Mouse (Mus musculus): Measurements from ENCODE around the gene Mylk4. TPM values are rescaled to one million over a fixed set of nuclear protein-coding genes. Genes with fewer than 3 reads are reported as not detected.

Gene Mylk4
- polyA plus RNA-seq, 1 experiment from 2014 or later: 1.7 TPM

GRCm38 (mm10) chr13:32717709-32718108 is 66.0 kb downstream of the Mylk4 start:
- ATAC-seq (replicated peaks; ENCODE audit: extremely low read depth, insufficient read depth, low FRiP score): no peak
- Histone ChIP-seq H3K4me2 (ENCODE audit: low read depth, low read length) (no peak overlapping the region), H3K27ac (ENCODE audit: low read length) (no peak overlapping the region), H3K9ac (ENCODE audit: low read length) (no peak overlapping the region), H3K4me1 (ENCODE audit: control insufficient read depth, insufficient read depth, low read length) (no peaks in the 10 kb centered on the region), H3K4me3 (ENCODE audit: low read length) (no peak overlapping the region), H3K36me3 (ENCODE audit: control insufficient read depth, insufficient read depth) (no peaks in the 10 kb centered on the region), H3K27me3 (ENCODE audit: control insufficient read depth, insufficient read depth, low read length) (no peaks in the 10 kb centered on the region), H3K9me3 (replicated peaks; ENCODE audit: control insufficient read depth, low read length) (no peaks in the 10 kb centered on the region)
- 81% methylated on average over 5 of the region's 5 CpGs for WGBS

- 81% methylated on average over 3 of the region's 3 CpGs for WGBS
- H3K4me2 ChIP-seq (ENCODE audit: low read depth, low read length): no peak overlapping the region
- H3K4me1 ChIP-seq (ENCODE audit: control insufficient read depth, insufficient read depth, low read length): no peaks in the 10 kb centered on the region
- no peak for ATAC-seq (replicated peaks; ENCODE audit: extremely low read depth, insufficient read depth, low FRiP score)
- no peak overlapping the region for H3K27ac ChIP-seq (ENCODE audit: low read length)
- no peaks in the 10 kb centered on the region for H3K9me3 ChIP-seq (replicated peaks; ENCODE audit: control insufficient read depth, low read length)
- H3K4me3 ChIP-seq (ENCODE audit: low read length): no peak overlapping the region
- H3K27me3 ChIP-seq (ENCODE audit: control insufficient read depth, insufficient read depth, low read length): no peaks in the 10 kb centered on the region
- no peaks in the 10 kb centered on the region for H3K36me3 ChIP-seq (ENCODE audit: control insufficient read depth, insufficient read depth)
- H3K9ac ChIP-seq (ENCODE audit: low read length): no peak overlapping the region
Measured at GRCm38 (mm10) chr13:32712568-32712967, 71.2 kb downstream of the Mylk4 start.

- Histone ChIP-seq H3K9ac (ENCODE audit: low read length) (no peak overlapping the region), H3K4me2 (ENCODE audit: low read depth, low read length) (no peak overlapping the region), H3K36me3 (ENCODE audit: control insufficient read depth, insufficient read depth) (no peaks in the 10 kb centered on the region), H3K27me3 (ENCODE audit: control insufficient read depth, insufficient read depth, low read length) (no peaks in the 10 kb centered on the region), H3K27ac (ENCODE audit: low read length) (no peak overlapping the region), H3K9me3 (replicated peaks; ENCODE audit: control insufficient read depth, low read length) (no peaks in the 10 kb centered on the region), H3K4me3 (ENCODE audit: low read length) (no peak overlapping the region), H3K4me1 (ENCODE audit: control insufficient read depth, insufficient read depth, low read length) (no peaks in the 10 kb centered on the region; the same call in 1 of the 2 replicates)
- ATAC-seq (replicated peaks; ENCODE audit: extremely low read depth, insufficient read depth, low FRiP score): no peak
- WGBS: 60% methylated on average over 2 of the region's 2 CpGs
Measured at GRCm38 (mm10) chr13:32707894-32708293, 75.9 kb downstream of the Mylk4 start.

- H3K4me3 ChIP-seq (ENCODE audit: low read length): no peak overlapping the region
- no peaks in the 10 kb centered on the region; the same call in 1 of the 2 replicates for H3K4me1 ChIP-seq (ENCODE audit: control insufficient read depth, insufficient read depth, low read length)
- no peaks in the 10 kb centered on the region for H3K9me3 ChIP-seq (replicated peaks; ENCODE audit: control insufficient read depth, low read length)
- peak overlapping the region; percentile 55; the same call in 1 of the 2 replicates for H3K27ac ChIP-seq (ENCODE audit: low read length)
- 31% methylated on average over 10 of the region's 10 CpGs for WGBS
- no peaks in the 10 kb centered on the region for H3K36me3 ChIP-seq (ENCODE audit: control insufficient read depth, insufficient read depth)
- H3K9ac ChIP-seq (ENCODE audit: low read length): no peak overlapping the region
- H3K4me2 ChIP-seq (ENCODE audit: low read depth, low read length): no peak overlapping the region
- no peaks in the 10 kb centered on the region for H3K27me3 ChIP-seq (ENCODE audit: control insufficient read depth, insufficient read depth, low read length)
- peak; percentile 78 for ATAC-seq (replicated peaks; ENCODE audit: extremely low read depth, insufficient read depth, low FRiP score)
Measured at GRCm38 (mm10) chr13:32706651-32707288, 77.0 kb downstream of the Mylk4 start.

- no peaks in the 10 kb centered on the region for H3K9me3 ChIP-seq (replicated peaks; ENCODE audit: control insufficient read depth, low read length)
- no peak overlapping the region for H3K27ac ChIP-seq (ENCODE audit: low read length)
- H3K27me3 ChIP-seq (ENCODE audit: control insufficient read depth, insufficient read depth, low read length): no peaks in the 10 kb centered on the region
- no peak for ATAC-seq (replicated peaks; ENCODE audit: extremely low read depth, insufficient read depth, low FRiP score)
- WGBS: 60% methylated on average over 1 of the region's 1 CpGs
- no peaks in the 10 kb centered on the region for H3K36me3 ChIP-seq (ENCODE audit: control insufficient read depth, insufficient read depth)
- no peak overlapping the region for H3K4me2 ChIP-seq (ENCODE audit: low read depth, low read length)
- no peaks in the 10 kb centered on the region; the same call in 1 of the 2 replicates for H3K4me1 ChIP-seq (ENCODE audit: control insufficient read depth, insufficient read depth, low read length)
- H3K4me3 ChIP-seq (ENCODE audit: low read length): no peak overlapping the region
- no peak overlapping the region for H3K9ac ChIP-seq (ENCODE audit: low read length)
Measured at GRCm38 (mm10) chr13:32705315-32705714, 78.4 kb downstream of the Mylk4 start.

- WGBS: 78% methylated on average over 2 of the region's 2 CpGs
- Histone ChIP-seq H3K4me2 (ENCODE audit: low read depth, low read length) (no peak overlapping the region), H3K27me3 (ENCODE audit: control insufficient read depth, insufficient read depth, low read length) (no peaks in the 10 kb centered on the region), H3K27ac (ENCODE audit: low read length) (no peak overlapping the region), H3K4me3 (ENCODE audit: low read length) (no peak overlapping the region), H3K9ac (ENCODE audit: low read length) (no peak overlapping the region), H3K9me3 (replicated peaks; ENCODE audit: control insufficient read depth, low read length) (no peaks in the 10 kb centered on the region), H3K4me1 (ENCODE audit: control insufficient read depth, insufficient read depth, low read length) (no peaks in the 10 kb centered on the region; the same call in 1 of the 2 replicates), H3K36me3 (ENCODE audit: control insufficient read depth, insufficient read depth) (no peaks in the 10 kb centered on the region)
- no peak for ATAC-seq (replicated peaks; ENCODE audit: extremely low read depth, insufficient read depth, low FRiP score)
Measured at GRCm38 (mm10) chr13:32704911-32705310, 78.8 kb downstream of the Mylk4 start.

- no peak overlapping the region for H3K27ac ChIP-seq (ENCODE audit: low read length)
- H3K4me3 ChIP-seq (ENCODE audit: low read length): no peak overlapping the region
- H3K36me3 ChIP-seq (ENCODE audit: control insufficient read depth, insufficient read depth): no peaks in the 10 kb centered on the region
- 60% methylated on average over 1 of the region's 1 CpGs for WGBS
- no peaks in the 10 kb centered on the region for H3K9me3 ChIP-seq (replicated peaks; ENCODE audit: control insufficient read depth, low read length)
- no peaks in the 10 kb centered on the region; the same call in 1 of the 2 replicates for H3K4me1 ChIP-seq (ENCODE audit: control insufficient read depth, insufficient read depth, low read length)
- H3K27me3 ChIP-seq (ENCODE audit: control insufficient read depth, insufficient read depth, low read length): no peaks in the 10 kb centered on the region
- ATAC-seq (replicated peaks; ENCODE audit: extremely low read depth, insufficient read depth, low FRiP score): no peak
- no peak overlapping the region for H3K4me2 ChIP-seq (ENCODE audit: low read depth, low read length)
- no peak overlapping the region for H3K9ac ChIP-seq (ENCODE audit: low read length)
Measured at GRCm38 (mm10) chr13:32701564-32701963, 82.2 kb downstream of the Mylk4 start.

- no peak overlapping the region for H3K9ac ChIP-seq (ENCODE audit: low read length)
- no peaks in the 10 kb centered on the region for H3K9me3 ChIP-seq (replicated peaks; ENCODE audit: control insufficient read depth, low read length)
- WGBS: 88% methylated on average over 1 of the region's 1 CpGs
- no peaks in the 10 kb centered on the region for H3K4me1 ChIP-seq (ENCODE audit: control insufficient read depth, insufficient read depth, low read length)
- no peak for ATAC-seq (replicated peaks; ENCODE audit: extremely low read depth, insufficient read depth, low FRiP score)
- no peaks in the 10 kb centered on the region for H3K36me3 ChIP-seq (ENCODE audit: control insufficient read depth, insufficient read depth)
- H3K27ac ChIP-seq (ENCODE audit: low read length): no peak overlapping the region
- no peaks in the 10 kb centered on the region for H3K27me3 ChIP-seq (ENCODE audit: control insufficient read depth, insufficient read depth, low read length)
- no peak overlapping the region for H3K4me2 ChIP-seq (ENCODE audit: low read depth, low read length)
- no peak overlapping the region for H3K4me3 ChIP-seq (ENCODE audit: low read length)
Measured at GRCm38 (mm10) chr13:32699376-32699775, 84.4 kb downstream of the Mylk4 start.

GRCm38 (mm10) chr13:32698956-32699355 is 84.8 kb downstream of the Mylk4 start:
- no peak for ATAC-seq (replicated peaks; ENCODE audit: extremely low read depth, insufficient read depth, low FRiP score)
- no peaks in the 10 kb centered on the region for H3K27me3 ChIP-seq (ENCODE audit: control insufficient read depth, insufficient read depth, low read length)
- H3K27ac ChIP-seq (ENCODE audit: low read length): no peak overlapping the region
- no peak overlapping the region for H3K4me2 ChIP-seq (ENCODE audit: low read depth, low read length)
- no peaks in the 10 kb centered on the region for H3K4me1 ChIP-seq (ENCODE audit: control insufficient read depth, insufficient read depth, low read length)
- H3K9ac ChIP-seq (ENCODE audit: low read length): no peak overlapping the region
- 85% methylated on average over 3 of the region's 3 CpGs for WGBS
- H3K4me3 ChIP-seq (ENCODE audit: low read length): no peak overlapping the region
- H3K9me3 ChIP-seq (replicated peaks; ENCODE audit: control insufficient read depth, low read length): no peaks in the 10 kb centered on the region
- no peaks in the 10 kb centered on the region for H3K36me3 ChIP-seq (ENCODE audit: control insufficient read depth, insufficient read depth)
